Mouse (Mus musculus) heart, postnatal 25 days (tissue): ENCODE measurements around the gene Chrnd. TPM values are rescaled to one million over a fixed set of nuclear protein-coding genes. Genes with fewer than 3 reads are reported as not detected.

Source experiments
- DNase-seq: peaks from one replicate; pipeline ENCODE4 v3.0.0; 2022; ENCODE audit warnings: low spot score
- intact Hi-C: fragments of 180-260 bp; cut with DNase I; formaldehyde crosslinking; loops from one replicate; pipeline ENCODE4 v1.15.1; 2025
- total RNA-seq, 2 experiments: library from RNA; stranded (reverse); gene quantifications; 2 replicates each; pipeline ENCODE4 v1.2.3; 2021

The Chrnd gene
- total RNA-seq, 2 experiments from 2014 or later = not detected

DNA sequence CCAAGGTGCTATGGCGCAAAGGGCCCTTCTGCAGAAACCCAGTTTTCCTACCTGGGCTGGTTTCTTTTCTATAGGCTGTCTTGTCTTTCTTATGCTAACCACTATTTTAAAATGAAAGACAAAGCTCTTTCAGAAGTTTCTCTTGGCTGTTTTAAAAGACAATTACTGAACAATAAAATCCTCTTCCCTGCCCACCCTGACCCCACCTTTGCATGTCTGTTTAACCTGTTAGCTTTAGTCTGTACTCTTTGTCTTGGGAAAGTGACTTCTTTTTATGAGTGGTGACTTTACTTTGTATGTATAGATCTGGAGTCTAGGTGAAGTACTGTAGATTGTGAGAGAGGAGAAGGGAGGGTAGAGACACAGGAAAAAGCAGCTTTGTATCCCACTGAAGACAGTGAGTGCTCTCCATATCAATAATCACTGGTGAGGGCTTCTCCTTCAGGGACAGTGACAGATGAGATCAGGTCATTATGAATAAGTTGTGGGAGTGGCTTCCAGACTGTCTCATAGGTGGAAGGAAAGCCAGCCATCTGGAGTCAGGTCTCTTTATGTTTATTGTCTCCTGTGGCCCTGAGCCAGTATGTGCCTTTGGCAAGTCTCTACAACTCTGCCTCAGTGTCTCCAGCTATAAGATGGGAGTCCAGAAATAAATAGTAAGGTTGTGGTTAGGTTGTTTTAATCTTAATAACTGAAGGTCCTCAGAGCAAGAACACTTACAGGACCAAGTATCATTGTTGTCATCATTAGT lies 36.2 kb downstream of the Chrnd start:
- intact Hi-C loops = no loop called here

DNA sequence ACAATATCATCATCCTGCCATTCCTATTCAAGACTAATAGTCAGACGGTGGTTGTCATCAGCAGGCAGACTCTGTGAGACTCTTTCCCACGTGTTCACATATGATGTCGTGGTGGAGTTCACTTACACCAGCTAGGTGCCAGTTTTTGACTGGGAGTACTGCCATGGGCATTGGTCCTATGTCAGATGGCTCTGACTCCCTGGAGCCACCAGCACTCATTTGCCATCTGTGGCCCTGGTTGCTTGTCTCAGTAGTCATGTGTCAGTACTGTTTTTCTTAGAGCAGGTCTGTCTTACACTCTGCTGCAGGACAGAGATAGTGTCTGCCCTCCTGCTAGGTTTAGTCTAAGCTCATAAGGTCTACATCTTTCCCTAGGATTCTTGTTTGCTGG lies 36.7 kb downstream of the Chrnd start:
- intact Hi-C loops = no loop called here
- DNase-seq = no peak

More for the DNA sequence above, 36.2 kb downstream of the Chrnd start:
- no peak for DNase-seq

DNA sequence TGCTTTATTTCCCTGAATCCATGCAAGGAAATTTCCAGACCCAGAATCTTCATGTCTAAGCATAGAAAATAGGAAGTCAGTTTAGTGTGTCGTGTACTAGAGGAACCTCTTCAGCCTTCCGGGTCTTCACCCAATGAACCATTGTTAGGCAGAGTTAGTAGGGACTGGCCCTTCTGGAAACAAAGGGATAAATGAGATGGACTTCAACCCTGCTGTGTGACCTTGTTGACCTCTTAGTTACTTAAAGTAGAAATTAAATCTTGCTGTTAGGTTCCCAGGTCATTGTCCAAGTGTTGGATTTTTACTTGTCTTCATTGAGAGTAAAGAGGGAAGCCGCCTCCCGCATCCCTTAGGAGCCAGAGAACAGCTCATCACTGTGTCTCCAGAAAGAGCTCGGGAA lies 40.2 kb downstream of the Chrnd start:
- intact Hi-C loops = no loop called here
- DNase-seq = no peak

DNA sequence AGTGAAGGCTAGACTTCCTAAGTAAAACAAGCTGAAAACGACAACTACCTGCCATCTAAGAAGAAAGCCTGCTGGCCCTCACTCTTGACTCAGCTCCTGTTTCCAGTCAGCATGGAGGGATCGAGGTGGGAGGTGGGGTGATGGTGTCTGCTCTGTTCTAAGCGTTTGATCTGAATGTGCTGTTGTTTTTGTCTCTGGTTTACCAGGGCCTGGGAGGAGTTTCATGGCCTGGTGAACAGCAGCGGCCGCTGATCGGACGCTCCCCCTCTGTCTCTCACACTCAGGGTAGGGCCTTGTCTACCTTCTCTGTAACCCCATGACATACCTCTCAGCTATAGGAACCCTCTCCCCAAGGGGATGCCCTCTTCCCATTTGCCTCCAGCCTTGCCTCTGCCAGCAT lies 41.8 kb downstream of the Chrnd start:
- intact Hi-C loops = no loop called here
- no peak for DNase-seq

DNA sequence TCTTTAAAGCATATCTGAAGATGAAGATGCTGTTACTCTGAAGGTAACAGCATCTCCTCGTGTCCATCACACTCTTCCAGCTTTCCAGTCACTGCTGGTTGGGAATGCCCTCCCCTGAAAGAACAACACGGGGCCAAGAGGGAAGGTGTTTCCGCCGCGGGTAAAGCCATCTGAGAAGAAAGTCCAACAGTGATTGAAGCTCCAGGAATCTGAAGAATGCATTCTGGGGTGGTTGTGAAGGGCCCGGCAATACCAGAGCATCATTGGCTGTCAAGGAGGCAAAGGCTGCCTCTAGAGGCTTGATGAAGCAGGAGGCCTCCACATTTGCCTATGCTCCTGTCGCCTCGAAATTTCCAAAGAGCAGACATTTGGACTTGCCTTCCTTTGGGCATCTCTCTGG lies 48.6 kb downstream of the Chrnd start:
- intact Hi-C loops = no loop called here
- DNase-seq = no peak

DNA sequence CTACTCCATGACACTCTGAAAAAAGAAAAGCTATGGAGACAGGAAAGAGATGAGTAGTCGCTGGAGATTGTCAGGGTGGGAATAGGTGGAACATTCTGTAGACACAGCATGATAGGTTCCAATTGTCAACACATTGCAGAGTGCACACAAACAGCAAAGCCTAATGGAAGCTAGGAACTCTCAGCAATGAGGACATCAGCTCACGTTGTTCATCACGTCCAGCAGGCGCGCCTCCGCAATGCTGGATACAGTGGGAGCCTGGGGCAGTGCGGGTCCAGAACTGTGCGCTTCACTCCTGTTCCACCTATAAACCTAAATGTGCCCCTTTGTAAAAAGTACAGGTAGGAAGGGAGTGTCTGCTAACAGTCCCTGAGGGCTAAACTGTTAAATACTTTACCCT lies 52.6 kb downstream of the Chrnd start:
- DNase-seq = no peak
- intact Hi-C loops = loop anchor here (10.0 kb wide), 1 partner anchor 172 kb away; no protein-coding TSS in a partner anchor

DNA sequence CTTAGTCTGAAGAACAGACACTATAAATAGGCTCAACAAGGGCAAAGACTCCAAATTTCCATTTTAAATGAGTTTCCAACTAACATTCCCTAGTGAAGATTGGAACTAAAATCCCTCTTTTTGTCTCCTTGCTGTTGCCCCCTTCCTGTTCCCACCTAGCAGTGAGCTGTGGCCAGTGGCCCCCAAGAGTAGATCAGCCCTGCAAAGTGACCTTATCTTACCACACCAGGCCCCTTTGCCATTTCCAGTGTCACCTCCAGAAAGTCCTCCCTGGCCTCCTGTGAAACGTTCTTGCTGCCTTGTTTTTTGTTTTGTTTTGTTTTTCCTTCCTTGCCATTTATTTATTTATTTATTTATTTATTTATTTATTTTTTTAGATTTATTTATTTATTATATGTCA lies 55.0 kb downstream of the Chrnd start:
- intact Hi-C loops = loop anchor here (5.0 to 10.0 kb wide), 2 partner anchors 122 to 169 kb away; no protein-coding TSS in a partner anchor
- DNase-seq = no peak

DNA sequence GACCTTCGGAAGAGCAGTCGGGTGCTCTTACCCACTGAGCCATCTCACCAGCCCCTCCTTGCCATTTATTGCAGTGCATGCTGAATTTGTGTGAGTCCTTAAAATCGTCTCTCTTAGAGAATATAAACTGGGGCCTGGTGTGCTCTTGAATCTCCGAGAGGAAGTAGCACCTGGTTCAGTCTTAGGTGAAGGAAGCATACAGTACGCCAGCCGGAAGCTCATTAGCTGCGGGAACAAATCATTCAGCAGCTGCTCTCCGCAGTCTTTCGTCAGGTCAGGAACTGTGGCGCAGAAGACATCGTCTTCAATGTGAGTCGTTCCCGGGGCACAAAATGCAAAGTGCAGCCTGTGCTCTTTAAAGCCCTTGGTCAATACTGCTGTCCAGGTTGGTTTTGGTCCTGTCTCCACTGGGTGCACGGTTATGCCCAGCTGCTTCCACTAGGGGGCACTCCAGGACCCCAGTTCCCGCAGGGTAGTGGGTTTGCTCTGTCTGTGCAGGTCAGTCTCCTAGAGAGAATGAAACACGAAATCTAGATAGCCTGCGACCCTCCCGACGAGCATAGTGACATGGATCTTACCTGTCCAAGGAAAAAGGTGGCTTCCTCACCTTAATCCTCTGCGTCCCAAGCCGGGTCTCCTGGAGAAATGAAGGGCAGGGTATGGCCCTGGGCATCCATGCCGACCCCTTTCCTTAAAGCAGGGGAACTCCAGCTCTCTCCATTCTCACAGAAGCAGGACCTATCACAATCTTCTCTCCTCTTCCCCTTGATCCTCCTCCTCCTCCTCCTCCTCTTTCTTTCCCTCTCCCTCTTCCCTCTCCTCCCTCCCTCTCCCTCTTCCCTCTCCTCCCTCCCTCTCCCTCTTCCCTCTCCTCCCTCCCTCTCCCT lies 55.8 kb downstream of the Chrnd start:
- peak; percentile 41 for DNase-seq
- intact Hi-C loops = loop anchor here (1.0 to 10.0 kb wide), 3 partner anchors 47 to 169 kb away; no protein-coding TSS in a partner anchor

Other genes with a start within 250 kb of the Chrnd start
- gene Alppl2, start 100.7 kb upstream of the Chrnd start, total RNA-seq = not detected
- not detected for gene Alpi, start 89.0 kb upstream of the Chrnd start, total RNA-seq
- gene Akp3, start 65.6 kb upstream of the Chrnd start, total RNA-seq = not detected
- gene Ecel1, start 34.1 kb upstream of the Chrnd start, total RNA-seq = not detected
- not detected for gene Prss56, start 7.3 kb upstream of the Chrnd start, total RNA-seq
- gene Chrng, start 14.1 kb downstream of the Chrnd start, total RNA-seq = not detected
- gene Eif4e2, start 23.3 kb downstream of the Chrnd start, total RNA-seq = 10 to 100 TPM; 47.5 to 52.2 TPM
- 1 to 10 TPM; 3.2 to 3.3 TPM for gene Efhd1, start 73.8 kb downstream of the Chrnd start, total RNA-seq
- 10 to 100 TPM; 46.5 to 46.8 TPM for gene Gigyf2, start 136.4 kb downstream of the Chrnd start, total RNA-seq
- not detected for gene Kcnj13, start 204.1 kb downstream of the Chrnd start, total RNA-seq